Mouse (Mus musculus) embryonic facial prominence, embryonic 15.5 days (tissue): ENCODE measurements around the gene Dnmbp. TPM values are rescaled to one million over a fixed set of nuclear protein-coding genes. Genes with fewer than 3 reads are reported as not detected.

Source experiments
- ATAC-seq: fragments of 200-750 bp; cut with Nextera tagmentation; 2 replicates; pipeline ENCODE4 v1.8.0; 2017; ENCODE audit warnings: low read depth, moderate TSS enrichment; ENCODE audit not compliant: insufficient number of reproducible peaks, low FRiP score, low TSS enrichment
- H3K27ac ChIP-seq: fragments of 300-500 bp; sonication (generic); replicated peaks from 2 replicates; pipeline ENCODE4 v1.5.1; 2015; ENCODE audit warnings: mild to moderate bottlenecking, inconsistent platforms
- H3K27me3 ChIP-seq: fragments of 300-500 bp; sonication (generic); 2 replicates; pipeline ENCODE4 v1.6.1; 2015; ENCODE audit warnings: inconsistent platforms
- H3K36me3 ChIP-seq: fragments of 300-500 bp; sonication (generic); 2 replicates; pipeline ENCODE4 v1.6.1; 2015; ENCODE audit warnings: mild to moderate bottlenecking, inconsistent platforms
- H3K4me1 ChIP-seq: fragments of 300-500 bp; sonication (generic); 2 replicates; pipeline ENCODE4 v1.6.1; 2015; ENCODE audit warnings: inconsistent platforms
- H3K4me2 ChIP-seq: fragments of 300-500 bp; sonication (generic); replicated peaks from 2 replicates; pipeline ENCODE4 v1.6.1; 2015; ENCODE audit warnings: mild to moderate bottlenecking, inconsistent platforms
- H3K4me3 ChIP-seq: fragments of 300-500 bp; sonication (generic); replicated peaks from 2 replicates; pipeline ENCODE4 v1.5.1; 2015; ENCODE audit warnings: mild to moderate bottlenecking, inconsistent platforms
- H3K9ac ChIP-seq: fragments of 300-500 bp; sonication (generic); 2 replicates; pipeline ENCODE4 v1.6.1; 2015; ENCODE audit warnings: inconsistent platforms
- H3K9me3 ChIP-seq: fragments of 300-500 bp; sonication (generic); replicated peaks from 2 replicates; pipeline ENCODE4 v1.6.1; 2016; ENCODE audit warnings: inconsistent platforms
- WGBS: fragments of 180-500 bp; shearing (Covaris S2); methylation state at CpG from one replicate; pipeline ENCODE4 v1.1.7; 2015; 5-methylcytosine and 5-hydroxymethylcytosine counted together
- polyA plus RNA-seq: library from polyadenylated mRNA; unstranded; fragments of >200 nt; fragmentation: Nextera tagmentation; extraction: Ambion mirVana; gene quantifications from 2 replicates; pipeline ENCODE4 v1.2.1, GENCODE M21; 2015

Dnmbp gene
- polyA plus RNA-seq, 1 experiment from 2014 or later: 19.4 TPM

DNA sequence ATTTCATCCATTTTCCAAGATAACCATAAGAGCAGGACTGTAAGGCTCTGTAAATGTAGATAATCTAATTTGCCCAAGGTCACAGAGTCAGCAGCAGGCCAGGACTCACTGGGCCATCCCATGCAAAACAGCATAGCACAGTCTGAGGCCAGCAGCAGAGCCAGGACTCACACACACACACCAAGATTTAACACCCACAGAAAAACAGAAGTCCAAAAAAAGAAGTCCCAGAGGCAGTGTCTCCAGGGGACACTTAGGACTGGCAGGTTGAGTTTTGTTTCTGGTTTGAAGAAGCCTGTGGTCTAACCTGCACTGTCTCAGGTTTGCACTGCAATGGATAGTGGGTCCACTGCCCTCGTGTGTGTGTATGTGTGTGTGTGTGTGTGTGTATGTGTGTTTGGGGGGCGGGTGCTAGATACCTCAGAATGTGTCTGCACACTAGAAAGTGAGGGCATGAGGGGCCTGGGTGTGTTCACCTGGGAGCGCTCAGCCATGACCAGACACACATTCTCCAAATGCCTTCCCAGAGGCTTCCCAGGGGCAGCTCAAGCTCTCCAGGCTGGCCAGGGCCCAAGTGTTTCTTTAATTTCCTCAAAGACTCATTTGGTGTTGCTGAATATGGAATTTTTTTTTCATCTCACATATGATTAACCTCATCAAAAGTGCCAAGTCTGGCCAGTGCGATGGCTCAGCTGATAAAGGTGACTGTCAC, 27.1 kb downstream of the Dnmbp start:
- Histone ChIP-seq H3K9me3 (no peaks in the 10 kb centered on the region), H3K4me2 (no peak overlapping the region), H3K36me3 (peaks cover 26% of the 10 kb centered on the region), H3K27me3 (no peaks in the 10 kb centered on the region), H3K4me3 (no peak overlapping the region), H3K4me1 (0 out of 2 replicates have a peak, but pooled peaks cover 3% of the 10 kb centered on the region), H3K27ac (no peak overlapping the region), H3K9ac (no peak overlapping the region)
- no peak for ATAC-seq
- 82% methylated on average over 4 of the region's 4 CpGs for WGBS

GRCm38 (mm10) chr19:43906492-43906891, 33.5 kb downstream of the Dnmbp start:
- H3K36me3 ChIP-seq: peaks cover 43% of the 10 kb centered on the region
- H3K27me3 ChIP-seq: no peaks in the 10 kb centered on the region
- H3K9me3 ChIP-seq: no peaks in the 10 kb centered on the region
- H3K27ac ChIP-seq: no peak overlapping the region
- H3K4me1 ChIP-seq: no peaks in the 10 kb centered on the region
- no peak overlapping the region for H3K9ac ChIP-seq
- no peak overlapping the region for H3K4me2 ChIP-seq
- H3K4me3 ChIP-seq: no peak overlapping the region
- ATAC-seq: no peak
- 89% methylated on average over 7 of the region's 7 CpGs for WGBS

- Histone ChIP-seq H3K27me3 (no peaks in the 10 kb centered on the region), H3K36me3 (peaks cover 49% of the 10 kb centered on the region), H3K9me3 (no peaks in the 10 kb centered on the region), H3K4me2 (no peak overlapping the region), H3K4me3 (no peak overlapping the region), H3K4me1 (no peaks in the 10 kb centered on the region), H3K27ac (no peak overlapping the region), H3K9ac (no peak overlapping the region)
- ATAC-seq: no peak
- 38% methylated on average over 5 of the region's 5 CpGs for WGBS
These were observed 34.0 kb downstream of the Dnmbp start for GRCm38 (mm10) chr19:43905985-43906384.

GRCm38 (mm10) chr19:43905136-43905535, 34.9 kb downstream of the Dnmbp start:
- Histone ChIP-seq H3K4me2 (no peak overlapping the region), H3K36me3 (peaks cover 48% of the 10 kb centered on the region), H3K27me3 (no peaks in the 10 kb centered on the region), H3K4me1 (no peaks in the 10 kb centered on the region), H3K27ac (no peak overlapping the region), H3K4me3 (no peak overlapping the region), H3K9me3 (no peaks in the 10 kb centered on the region), H3K9ac (no peak overlapping the region)
- no peak for ATAC-seq
- WGBS: 71% methylated on average over 8 of the region's 8 CpGs

- no peak for ATAC-seq
- Histone ChIP-seq H3K9me3 (no peaks in the 10 kb centered on the region), H3K27ac (no peak overlapping the region), H3K36me3 (peaks cover 40% of the 10 kb centered on the region), H3K4me1 (no peaks in the 10 kb centered on the region), H3K4me2 (no peak overlapping the region), H3K4me3 (no peak overlapping the region), H3K27me3 (no peaks in the 10 kb centered on the region), H3K9ac (no peak overlapping the region)
- WGBS: 80% methylated on average over 11 of the region's 11 CpGs
These were observed 35.7 kb downstream of the Dnmbp start for GRCm38 (mm10) chr19:43904327-43904726.

DNA sequence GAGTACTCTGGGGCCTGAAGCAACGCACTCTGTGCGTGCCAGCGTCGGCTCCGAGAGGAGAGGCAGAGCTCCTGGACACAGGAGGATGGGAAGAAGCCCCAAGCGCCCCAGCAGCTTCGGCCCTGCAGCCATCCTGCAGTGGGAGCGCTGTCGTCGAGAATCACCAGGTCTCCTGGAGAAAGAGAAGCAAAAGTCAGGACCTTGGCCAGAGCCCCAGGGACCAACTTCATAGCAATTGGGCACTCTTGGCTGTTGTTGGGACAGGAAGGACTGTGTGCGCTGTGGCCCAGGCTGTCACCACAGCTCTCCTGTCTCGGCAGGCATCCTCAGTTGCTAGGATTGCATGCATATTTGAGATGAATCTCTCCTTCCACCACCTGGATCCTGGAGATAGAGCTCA, 37.1 kb downstream of the Dnmbp start:
- WGBS: 40% methylated on average over 12 of the region's 12 CpGs

GRCm38 (mm10) chr19:43900690-43901089, 39.3 kb downstream of the Dnmbp start:
- no peak for ATAC-seq
- Histone ChIP-seq H3K27ac (no peak overlapping the region), H3K4me3 (no peak overlapping the region), H3K36me3 (peaks cover 24% of the 10 kb centered on the region), H3K9me3 (no peaks in the 10 kb centered on the region), H3K27me3 (no peaks in the 10 kb centered on the region), H3K4me2 (no peak overlapping the region), H3K4me1 (no peaks in the 10 kb centered on the region), H3K9ac (no peak overlapping the region)
- 89% methylated on average over 9 of the region's 9 CpGs for WGBS

More for the DNA sequence above, 37.1 kb downstream of the Dnmbp start:
- Histone ChIP-seq H3K27me3 (no peaks in the 10 kb centered on the region), H3K4me2 (no peak overlapping the region), H3K9ac (no peak overlapping the region), H3K36me3 (peaks cover 32% of the 10 kb centered on the region), H3K9me3 (no peaks in the 10 kb centered on the region), H3K4me3 (no peak overlapping the region), H3K27ac (no peak overlapping the region), H3K4me1 (no peaks in the 10 kb centered on the region)
- no peak for ATAC-seq

DNA sequence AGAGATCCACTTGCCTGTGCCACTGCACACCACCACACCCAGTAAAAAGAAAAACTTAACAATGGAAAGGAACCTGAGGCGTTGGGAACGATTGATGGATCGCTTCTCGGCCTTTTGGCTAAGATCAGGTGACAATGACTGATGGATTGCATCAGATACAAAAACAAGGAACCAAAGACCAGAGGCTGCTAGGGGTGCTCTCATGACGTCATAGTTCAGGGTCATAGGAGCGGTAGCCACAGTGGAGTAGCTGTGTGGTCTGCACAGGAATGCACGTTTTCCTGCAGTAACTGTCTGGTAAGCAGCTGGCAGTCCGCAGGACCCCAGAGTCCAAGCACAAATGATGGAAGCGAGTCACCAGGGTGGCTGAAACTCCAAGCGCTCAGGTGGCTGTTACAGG, 41.4 kb downstream of the Dnmbp start:
- peaks cover 24% of the 10 kb centered on the region for H3K36me3 ChIP-seq
- H3K9me3 ChIP-seq: no peaks in the 10 kb centered on the region
- H3K4me1 ChIP-seq: peaks cover 6% of the 10 kb centered on the region; the same call in 1 of the 2 replicates
- H3K4me2 ChIP-seq: no peak overlapping the region
- no peak overlapping the region for H3K27ac ChIP-seq
- H3K4me3 ChIP-seq: no peak overlapping the region
- H3K9ac ChIP-seq: no peak overlapping the region
- WGBS: 68% methylated on average over 10 of the region's 10 CpGs
- H3K27me3 ChIP-seq: no peaks in the 10 kb centered on the region
- no peak for ATAC-seq

DNA sequence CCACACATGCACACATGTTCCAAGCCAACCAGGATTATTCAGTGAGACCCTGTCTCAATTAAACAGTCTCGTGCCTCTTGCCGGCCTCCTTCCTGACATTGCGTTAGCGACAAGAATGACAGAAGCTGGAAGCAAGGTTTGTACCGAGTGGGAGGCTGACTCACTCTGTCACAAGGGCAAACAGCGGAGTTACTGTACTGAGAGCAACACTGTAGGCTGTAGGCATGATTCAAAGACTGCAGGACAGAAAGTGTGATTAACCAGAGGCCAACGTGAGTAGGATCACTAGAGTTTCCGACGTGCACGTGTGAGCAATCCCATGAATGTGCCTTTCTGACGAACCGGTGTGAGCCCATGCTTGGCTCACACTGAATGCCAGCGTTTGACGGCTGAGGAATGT, 43.5 kb downstream of the Dnmbp start:
- Histone ChIP-seq H3K4me1 (peaks cover 6% of the 10 kb centered on the region; the same call in 1 of the 2 replicates), H3K4me2 (no peak overlapping the region), H3K27ac (no peak overlapping the region), H3K4me3 (no peak overlapping the region), H3K36me3 (peaks cover 10% of the 10 kb centered on the region), H3K9me3 (no peaks in the 10 kb centered on the region), H3K27me3 (no peaks in the 10 kb centered on the region), H3K9ac (no peak overlapping the region)
- 81% methylated on average over 14 of the region's 14 CpGs for WGBS
- no peak for ATAC-seq

GRCm38 (mm10) chr19:43895951-43896350, 44.0 kb downstream of the Dnmbp start:
- H3K4me1 ChIP-seq: peaks cover 6% of the 10 kb centered on the region; the same call in 1 of the 2 replicates
- H3K9me3 ChIP-seq: no peaks in the 10 kb centered on the region
- no peak overlapping the region for H3K27ac ChIP-seq
- no peak overlapping the region for H3K4me3 ChIP-seq
- H3K27me3 ChIP-seq: no peaks in the 10 kb centered on the region
- H3K36me3 ChIP-seq: peaks cover 5% of the 10 kb centered on the region; the same call in 1 of the 2 replicates
- H3K9ac ChIP-seq: no peak overlapping the region
- no peak for ATAC-seq
- WGBS: 90% methylated on average over 5 of the region's 5 CpGs
- no peak overlapping the region for H3K4me2 ChIP-seq

- no peak overlapping the region for H3K9ac ChIP-seq
- H3K27me3 ChIP-seq: no peaks in the 10 kb centered on the region
- no peak overlapping the region for H3K4me2 ChIP-seq
- H3K4me3 ChIP-seq: no peak overlapping the region
- H3K36me3 ChIP-seq: no peaks in the 10 kb centered on the region; the same call in 1 of the 2 replicates
- no peaks in the 10 kb centered on the region for H3K9me3 ChIP-seq
- 62% methylated on average over 9 of the region's 9 CpGs for WGBS
- H3K27ac ChIP-seq: no peak overlapping the region
- no peak for ATAC-seq
- peaks cover 6% of the 10 kb centered on the region; the same call in 1 of the 2 replicates for H3K4me1 ChIP-seq
These were observed 45.2 kb downstream of the Dnmbp start for GRCm38 (mm10) chr19:43894821-43895220.

GRCm38 (mm10) chr19:43894070-43894469, 45.9 kb downstream of the Dnmbp start:
- H3K27ac ChIP-seq: no peak overlapping the region
- no peak overlapping the region for H3K9ac ChIP-seq
- 18% methylated on average over 7 of the region's 7 CpGs for WGBS
- ATAC-seq: no peak
- H3K27me3 ChIP-seq: no peaks in the 10 kb centered on the region
- H3K36me3 ChIP-seq: no peaks in the 10 kb centered on the region
- no peak overlapping the region for H3K4me3 ChIP-seq
- peaks cover 6% of the 10 kb centered on the region; the same call in 1 of the 2 replicates for H3K4me1 ChIP-seq
- H3K9me3 ChIP-seq: no peaks in the 10 kb centered on the region
- no peak overlapping the region for H3K4me2 ChIP-seq
